Mouse (Mus musculus): ENCODE measurements around the gene Haus8. TPM values are rescaled to one million over a fixed set of nuclear protein-coding genes. Genes with fewer than 3 reads are reported as not detected.
A peak's percentile ranks its signal among the peaks of the same experiment; 100 is the strongest.
"Not testable (repeated sequence)": the region's sequence is repeated elsewhere in the genome, so short reads cannot be mapped to it uniquely, and the experiment has no call there.

Haus8 gene
- polyA plus RNA-seq (2015; fragmentation: Nextera tagmentation; extraction: Ambion mirVana): 16.5 and 18.6 TPM in 2 replicates

DNA sequence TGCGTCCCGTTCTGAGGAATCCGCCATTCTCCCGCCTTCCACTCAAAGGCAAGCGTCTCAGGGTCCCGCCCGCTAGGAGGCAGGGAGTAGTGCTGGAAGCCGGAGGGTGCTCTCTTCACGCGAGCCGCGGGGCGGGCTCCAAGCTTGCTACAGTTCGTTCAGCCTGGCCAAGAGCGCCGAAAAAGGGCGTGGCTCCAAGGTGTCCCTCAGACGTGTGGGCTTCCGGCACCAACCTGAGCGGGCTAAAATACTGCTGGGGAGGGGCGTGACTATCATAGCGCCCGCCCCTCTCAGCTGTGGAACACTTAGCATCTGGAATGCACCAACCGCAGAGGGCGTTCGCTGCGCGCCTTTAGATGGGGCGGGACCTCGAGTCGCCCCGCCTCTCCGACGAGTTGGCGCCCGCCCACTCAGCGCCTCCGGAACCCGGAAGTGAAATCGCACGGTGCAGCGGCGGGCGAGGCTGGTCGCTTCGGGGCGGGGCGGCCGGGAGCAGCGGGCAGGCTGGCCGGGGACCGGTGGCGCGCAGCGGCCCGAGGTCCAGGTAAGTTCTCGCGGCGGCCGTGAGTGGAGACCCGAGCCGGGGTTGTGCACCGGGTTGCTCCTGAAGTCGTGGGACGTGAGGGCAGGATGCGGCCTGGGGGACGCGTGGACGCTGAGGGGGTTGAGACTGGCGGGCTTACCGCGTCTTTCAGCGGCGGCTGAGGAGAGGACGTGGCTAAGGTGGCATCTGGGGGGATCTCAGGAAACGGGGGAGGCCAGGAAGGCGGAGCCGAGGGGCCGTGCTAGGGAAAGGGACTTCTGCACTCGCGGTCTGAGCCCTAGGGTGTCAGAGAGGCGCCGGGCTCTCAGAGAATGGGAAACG lies at the start of gene Haus8, which contains the start of gene Myo9b:
Gene Haus8, minus strand, starts transcription at position 649 of the 865 bp plus-strand sequence.
Gene Myo9b, plus strand, starts transcription at position 429 of the 865 bp plus-strand sequence.
- under 1% methylated on average over 84 of the region's 84 CpGs for WGBS (ENCODE audit: insufficient replicate concordance)
- ATAC-seq (peak; percentile 96), DNase-seq (peak; percentile 98)
- Histone ChIP-seq H3K27ac (ENCODE audit: low read depth) (peak within 1 kb of the TSS; percentile 94), H3K9ac (replicated peaks) (peak within 1 kb of the TSS; percentile 86), H3K4me1 (ENCODE audit: insufficient read depth) (peaks cover 33% of the 10 kb centered on the region), H3K9me3 (ENCODE audit: low read length) (no peaks in the 10 kb centered on the region), H3K36me3 (replicated peaks; ENCODE audit: insufficient read depth, low read length) (0 out of 2 replicates have a peak, but pooled peaks cover 4% of the 10 kb centered on the region), H3K4me3 (ENCODE audit: low read depth, low read length) (peak within 1 kb of the TSS; percentile 87), H3K4me2 (ENCODE audit: low read depth, low read length) (peak within 1 kb of the TSS; percentile 88), H3K27me3 (ENCODE audit: insufficient read depth, low read length) (no peaks in the 10 kb centered on the region)
- TF ChIP-seq CTCF (IDR thresholded peaks at IDR 0.05; ENCODE audit: low read depth): peak; percentile 70
- TF ChIP-seq EP300 (IDR thresholded peaks at IDR 0.05; ENCODE audit: low read depth): no peak

DNA sequence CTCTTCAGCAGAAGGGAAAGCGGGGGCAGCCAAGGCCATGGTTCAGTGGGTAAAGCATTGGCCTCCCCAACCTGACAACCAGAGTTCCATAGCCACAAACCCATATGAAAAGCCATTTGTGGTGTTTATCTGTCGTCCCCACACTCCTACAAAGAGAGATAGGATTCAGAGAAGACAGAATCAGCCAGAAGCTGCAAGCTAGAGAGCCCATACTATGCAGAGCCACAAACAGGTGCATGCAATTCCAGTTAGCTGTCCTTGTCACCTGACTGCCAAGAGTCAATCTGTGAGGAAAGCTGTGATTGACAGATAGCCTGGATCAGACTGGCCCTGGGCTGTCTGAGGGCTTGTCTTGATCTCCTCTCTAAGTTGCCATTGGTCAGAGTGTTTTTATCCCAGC lies 47.0 kb upstream of the Haus8 start:
- H3K9me3 ChIP-seq (ENCODE audit: low read length); H3K27me3 ChIP-seq (ENCODE audit: insufficient read depth, low read length); DNase-seq; H3K4me1 ChIP-seq (ENCODE audit: insufficient read depth); H3K9ac ChIP-seq (replicated peaks); H3K27ac ChIP-seq (ENCODE audit: low read depth); H3K4me3 ChIP-seq (ENCODE audit: low read depth, low read length); ATAC-seq; H3K4me2 ChIP-seq (ENCODE audit: low read depth, low read length): not testable (repeated sequence)
- H3K36me3 ChIP-seq (replicated peaks; ENCODE audit: insufficient read depth, low read length): peaks cover 33% of the 10 kb centered on the region
- 61% methylated on average over 2 of the region's 2 CpGs for WGBS (ENCODE audit: insufficient replicate concordance)

DNA sequence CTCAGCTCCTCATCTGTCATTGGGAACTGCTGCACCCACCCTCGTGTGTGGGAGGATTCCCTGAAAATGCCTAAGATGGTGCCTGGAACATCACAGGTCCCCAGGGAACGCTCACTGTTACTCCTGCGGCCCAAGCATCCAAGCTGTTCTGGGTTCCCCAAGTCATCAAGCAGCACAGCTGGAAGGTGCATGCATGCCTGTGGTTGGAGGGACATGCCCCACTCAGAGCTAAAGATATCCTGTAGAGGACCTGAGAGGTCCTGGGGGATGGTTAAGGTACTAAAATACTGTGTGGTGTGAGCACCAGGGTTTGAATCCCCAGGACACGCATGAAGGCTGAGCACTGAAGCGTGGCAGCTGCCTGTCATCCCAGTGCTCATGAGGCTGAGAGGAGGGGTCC lies 45.9 kb upstream of the Haus8 start:
- not testable (repeated sequence) for H3K4me2 ChIP-seq (ENCODE audit: low read depth, low read length); H3K4me1 ChIP-seq (ENCODE audit: insufficient read depth); DNase-seq; H3K27me3 ChIP-seq (ENCODE audit: insufficient read depth, low read length); H3K4me3 ChIP-seq (ENCODE audit: low read depth, low read length); H3K9me3 ChIP-seq (ENCODE audit: low read length); H3K27ac ChIP-seq (ENCODE audit: low read depth); ATAC-seq; H3K9ac ChIP-seq (replicated peaks)
- H3K36me3 ChIP-seq (replicated peaks; ENCODE audit: insufficient read depth, low read length): peaks cover 22% of the 10 kb centered on the region
- 97% methylated on average over 5 of the region's 5 CpGs for WGBS (ENCODE audit: insufficient replicate concordance)

DNA sequence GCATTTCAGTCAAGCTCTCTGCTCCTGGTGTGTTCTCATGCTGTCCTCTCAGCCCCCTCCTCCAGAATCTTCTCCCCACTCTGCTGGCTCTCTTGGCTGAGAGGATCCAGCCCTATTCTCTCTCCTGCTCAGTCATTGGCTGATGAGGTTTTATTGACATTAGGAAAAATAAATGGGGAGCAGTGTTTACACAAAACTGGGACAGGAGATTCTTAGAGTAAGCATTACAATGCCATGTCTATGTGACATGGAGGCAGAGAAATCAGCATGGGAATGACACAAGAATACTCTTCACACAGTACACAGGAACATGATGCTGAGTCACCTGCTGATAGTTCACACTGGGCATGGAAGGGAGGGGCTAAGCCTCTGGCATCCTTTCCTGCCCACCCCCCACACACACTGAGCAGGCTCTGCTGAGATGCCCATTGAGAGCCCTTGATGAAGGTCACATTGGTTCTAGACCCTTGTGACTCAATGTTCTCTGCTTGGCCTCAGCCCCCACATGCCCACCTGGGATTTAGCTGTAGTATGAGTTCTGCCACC lies 43.8 kb upstream of the Haus8 start:
- peak; percentile 41 for ATAC-seq
- Histone ChIP-seq H3K36me3 (replicated peaks; ENCODE audit: insufficient read depth, low read length) (peaks cover 13% of the 10 kb centered on the region; the same call in 1 of the 2 replicates), H3K4me1 (ENCODE audit: insufficient read depth) (peaks cover 21% of the 10 kb centered on the region), H3K4me2 (ENCODE audit: low read depth, low read length) (no peak overlapping the region), H3K9me3 (ENCODE audit: low read length) (no peaks in the 10 kb centered on the region), H3K27ac (ENCODE audit: low read depth) (peak overlapping the region; percentile 7; the same call in 1 of the 2 replicates), H3K9ac (replicated peaks) (no peak overlapping the region), H3K27me3 (ENCODE audit: insufficient read depth, low read length) (no peaks in the 10 kb centered on the region), H3K4me3 (ENCODE audit: low read depth, low read length) (no peak overlapping the region)
- no peak for TF ChIP-seq EP300 (IDR thresholded peaks at IDR 0.05; ENCODE audit: low read depth)
- TF ChIP-seq CTCF (IDR thresholded peaks at IDR 0.05; ENCODE audit: low read depth): no peak
- DNase-seq: no peak

DNA sequence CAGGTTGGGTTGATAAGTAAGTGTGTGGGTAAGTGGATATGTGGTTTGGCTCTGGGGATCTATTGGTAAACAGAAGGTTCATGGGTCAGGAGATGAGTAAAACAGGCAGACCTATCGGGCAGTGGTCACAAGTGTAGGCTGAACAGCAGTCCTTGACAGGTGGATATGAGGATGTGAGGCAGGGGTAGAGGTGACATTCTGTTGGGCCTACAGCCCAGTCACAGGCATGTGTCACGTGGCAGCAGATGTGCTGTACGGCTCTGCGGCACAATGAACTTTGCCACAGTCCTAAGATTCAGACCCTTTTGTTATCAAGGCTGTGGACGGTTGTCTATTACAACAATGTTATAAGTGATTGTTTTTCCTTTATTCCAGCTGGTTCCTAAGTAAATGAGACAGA lies 43.2 kb upstream of the Haus8 start:
- Histone ChIP-seq H3K9ac (replicated peaks) (no peak overlapping the region), H3K9me3 (ENCODE audit: low read length) (no peaks in the 10 kb centered on the region), H3K4me2 (ENCODE audit: low read depth, low read length) (no peak overlapping the region), H3K27ac (ENCODE audit: low read depth) (peak overlapping the region; percentile 7; the same call in 1 of the 2 replicates), H3K4me1 (ENCODE audit: insufficient read depth) (peaks cover 25% of the 10 kb centered on the region), H3K27me3 (ENCODE audit: insufficient read depth, low read length) (no peaks in the 10 kb centered on the region), H3K36me3 (replicated peaks; ENCODE audit: insufficient read depth, low read length) (peaks cover 13% of the 10 kb centered on the region; the same call in 1 of the 2 replicates), H3K4me3 (ENCODE audit: low read depth, low read length) (no peak overlapping the region)
- WGBS (ENCODE audit: insufficient replicate concordance): 79% methylated on average over 5 of the region's 5 CpGs
- peak; percentile 13; the same call in 1 of the 2 replicates for ATAC-seq
- TF ChIP-seq EP300 (IDR thresholded peaks at IDR 0.05; ENCODE audit: low read depth) (no peak), CTCF (IDR thresholded peaks at IDR 0.05; ENCODE audit: low read depth) (no peak)
- DNase-seq: no peak

- DNase-seq (no peak), ATAC-seq (no peak)
- H3K9ac ChIP-seq (replicated peaks): no peak overlapping the region
- peaks cover 26% of the 10 kb centered on the region for H3K4me1 ChIP-seq (ENCODE audit: insufficient read depth)
- H3K9me3 ChIP-seq (ENCODE audit: low read length): no peaks in the 10 kb centered on the region
- WGBS (ENCODE audit: insufficient replicate concordance): 71% methylated on average over 2 of the region's 2 CpGs
- peaks cover 13% of the 10 kb centered on the region; the same call in 1 of the 2 replicates for H3K36me3 ChIP-seq (replicated peaks; ENCODE audit: insufficient read depth, low read length)
- peak overlapping the region; percentile 19; the same call in 1 of the 2 replicates for H3K27ac ChIP-seq (ENCODE audit: low read depth)
- no peaks in the 10 kb centered on the region for H3K27me3 ChIP-seq (ENCODE audit: insufficient read depth, low read length)
- no peak overlapping the region for H3K4me3 ChIP-seq (ENCODE audit: low read depth, low read length)
- TF ChIP-seq EP300 (IDR thresholded peaks at IDR 0.05; ENCODE audit: low read depth) (no peak), CTCF (IDR thresholded peaks at IDR 0.05; ENCODE audit: low read depth) (no peak)
- H3K4me2 ChIP-seq (ENCODE audit: low read depth, low read length): no peak overlapping the region
Measured at GRCm38 (mm10) chr8:71313951-71314350, 41.2 kb upstream of the Haus8 start.

All from liver, postnatal 0 days (tissue).